Mouse (Mus musculus) liver, embryonic 15.5 days (tissue): ENCODE measurements around the gene Ttc17. TPM values are rescaled to one million over a fixed set of nuclear protein-coding genes. Genes with fewer than 3 reads are reported as not detected.
"Not testable (repeated sequence)": the region's sequence is repeated elsewhere in the genome, so short reads cannot be mapped to it uniquely, and the experiment has no call there.

Experiments
- ATAC-seq: fragments of 200-750 bp; cut with Nextera tagmentation; 2 replicates; pipeline ENCODE4 v1.8.0; 2017; ENCODE audit warnings: moderate number of reproducible peaks, mild to moderate bottlenecking, moderate library complexity; ENCODE audit not compliant: insufficient read depth
- H3K27ac ChIP-seq: fragments of 300-500 bp; sonication (generic); replicated peaks from 2 replicates; pipeline ENCODE4 v1.5.1; 2015; ENCODE audit warnings: mild to moderate bottlenecking, inconsistent platforms
- H3K27me3 ChIP-seq: fragments of 300-500 bp; sonication (generic); 2 replicates; pipeline ENCODE4 v1.6.1; 2015; ENCODE audit warnings: mild to moderate bottlenecking, inconsistent platforms
- H3K36me3 ChIP-seq: fragments of 300-500 bp; sonication (generic); replicated peaks from 2 replicates; pipeline ENCODE4 v1.6.1; 2015; ENCODE audit warnings: moderate library complexity, mild to moderate bottlenecking, inconsistent platforms
- H3K4me1 ChIP-seq: fragments of 300-500 bp; sonication (generic); replicated peaks from 2 replicates; pipeline ENCODE4 v1.6.1; 2015; ENCODE audit warnings: inconsistent platforms
- H3K4me2 ChIP-seq: fragments of 300-500 bp; sonication (generic); 2 replicates; pipeline ENCODE4 v1.6.1; 2015; ENCODE audit warnings: moderate library complexity, mild to moderate bottlenecking, inconsistent platforms
- H3K4me3 ChIP-seq: fragments of 300-500 bp; sonication (generic); replicated peaks from 2 replicates; pipeline ENCODE4 v1.5.1; 2015; ENCODE audit warnings: mild to moderate bottlenecking, inconsistent platforms
- H3K9ac ChIP-seq: fragments of 300-500 bp; sonication (generic); 2 replicates; pipeline ENCODE4 v1.6.1; 2015; ENCODE audit warnings: moderate library complexity, mild to moderate bottlenecking, inconsistent platforms
- H3K9me3 ChIP-seq: fragments of 300-500 bp; sonication (generic); replicated peaks from 2 replicates; pipeline ENCODE4 v1.6.1; 2016; ENCODE audit warnings: inconsistent platforms
- WGBS: fragments of 180-500 bp; shearing (Covaris S2); methylation state at CpG from one replicate; pipeline ENCODE4 v1.1.7; 2015; ENCODE audit warnings: mixed read lengths; ENCODE audit not compliant: insufficient replicate concordance; 5-methylcytosine and 5-hydroxymethylcytosine counted together
- polyA plus RNA-seq: library from polyadenylated mRNA; unstranded; fragments of >200 nt; fragmentation: Nextera tagmentation; extraction: Ambion mirVana; gene quantifications from 2 replicates; pipeline ENCODE4 v1.2.1, GENCODE M21; 2015

The Ttc17 gene
- polyA plus RNA-seq, 1 experiment from 2014 or later = 6.2 TPM

- peaks cover 44% of the 10 kb centered on the region for H3K4me1 ChIP-seq
- peak overlapping the region; percentile 84 for H3K4me2 ChIP-seq
- H3K36me3 ChIP-seq = no peaks in the 10 kb centered on the region
- H3K4me3 ChIP-seq = peak overlapping the region; percentile 93
- H3K27me3 ChIP-seq = no peaks in the 10 kb centered on the region
- no peak overlapping the region for H3K9ac ChIP-seq
- ATAC-seq = no peak
- H3K9me3 ChIP-seq = no peaks in the 10 kb centered on the region
- H3K27ac ChIP-seq = no peak overlapping the region
- 47% methylated on average over 10 of the region's 10 CpGs for WGBS
Measured at GRCm38 (mm10) chr2:94404512-94405240, 1.8 kb downstream of the Ttc17 start.

DNA sequence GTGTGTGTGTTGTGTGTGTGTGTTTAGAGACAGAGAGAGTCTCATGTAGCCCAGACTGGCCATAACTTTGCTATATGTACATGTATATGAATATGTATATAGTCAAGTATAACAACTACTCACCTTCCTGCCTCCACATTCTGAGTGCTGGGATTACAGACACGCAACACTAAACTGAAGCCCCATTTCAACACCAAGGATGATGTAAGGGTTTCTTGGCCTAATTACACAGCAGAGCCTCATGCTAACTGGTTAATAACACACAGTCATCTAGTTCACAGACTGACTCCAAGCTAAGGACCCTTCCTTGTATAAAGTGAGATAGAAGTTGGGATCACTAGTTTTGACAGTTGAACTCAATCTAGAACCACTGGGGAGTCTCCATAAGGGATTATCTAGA is 3.9 kb downstream of the Ttc17 start:
- Histone ChIP-seq H3K36me3 (no peaks in the 10 kb centered on the region), H3K27ac (no peak overlapping the region), H3K4me1 (peaks cover 36% of the 10 kb centered on the region), H3K9ac (no peak overlapping the region), H3K27me3 (no peaks in the 10 kb centered on the region), H3K4me3 (no peak overlapping the region), H3K4me2 (no peak overlapping the region), H3K9me3 (no peaks in the 10 kb centered on the region)
- WGBS = 78% methylated on average over 1 of the region's 1 CpGs
- ATAC-seq = no peak

- no peaks in the 10 kb centered on the region for H3K36me3 ChIP-seq
- H3K9ac ChIP-seq = no peak overlapping the region
- no peak overlapping the region for H3K4me2 ChIP-seq
- H3K4me3 ChIP-seq = no peak overlapping the region
- 68% methylated on average over 7 of the region's 7 CpGs for WGBS
- H3K27me3 ChIP-seq = no peaks in the 10 kb centered on the region
- no peaks in the 10 kb centered on the region for H3K9me3 ChIP-seq
- ATAC-seq = no peak
- no peak overlapping the region for H3K27ac ChIP-seq
- peaks cover 32% of the 10 kb centered on the region for H3K4me1 ChIP-seq
Measured at GRCm38 (mm10) chr2:94402096-94402495, 4.4 kb downstream of the Ttc17 start.

GRCm38 (mm10) chr2:94401006-94401405 is 5.5 kb downstream of the Ttc17 start:
- H3K27ac ChIP-seq = no peak overlapping the region
- no peak overlapping the region for H3K9ac ChIP-seq
- no peaks in the 10 kb centered on the region for H3K9me3 ChIP-seq
- peaks cover 31% of the 10 kb centered on the region for H3K4me1 ChIP-seq
- H3K4me3 ChIP-seq = no peak overlapping the region
- no peaks in the 10 kb centered on the region for H3K27me3 ChIP-seq
- H3K36me3 ChIP-seq = no peaks in the 10 kb centered on the region
- ATAC-seq = no peak
- H3K4me2 ChIP-seq = no peak overlapping the region
- 68% methylated on average over 3 of the region's 3 CpGs for WGBS

- H3K4me2 ChIP-seq = no peak overlapping the region
- no peaks in the 10 kb centered on the region for H3K27me3 ChIP-seq
- H3K4me3 ChIP-seq = no peak overlapping the region
- H3K9ac ChIP-seq = no peak overlapping the region
- whole genome bisulfite sequencing = 70% methylated on average over 8 of the region's 8 CpGs
- H3K9me3 ChIP-seq = no peaks in the 10 kb centered on the region
- peaks cover 15% of the 10 kb centered on the region for H3K4me1 ChIP-seq
- no peaks in the 10 kb centered on the region for H3K36me3 ChIP-seq
- ATAC-seq = no peak
- H3K27ac ChIP-seq = no peak overlapping the region
Measured at GRCm38 (mm10) chr2:94398138-94398970, 8.1 kb downstream of the Ttc17 start.

DNA sequence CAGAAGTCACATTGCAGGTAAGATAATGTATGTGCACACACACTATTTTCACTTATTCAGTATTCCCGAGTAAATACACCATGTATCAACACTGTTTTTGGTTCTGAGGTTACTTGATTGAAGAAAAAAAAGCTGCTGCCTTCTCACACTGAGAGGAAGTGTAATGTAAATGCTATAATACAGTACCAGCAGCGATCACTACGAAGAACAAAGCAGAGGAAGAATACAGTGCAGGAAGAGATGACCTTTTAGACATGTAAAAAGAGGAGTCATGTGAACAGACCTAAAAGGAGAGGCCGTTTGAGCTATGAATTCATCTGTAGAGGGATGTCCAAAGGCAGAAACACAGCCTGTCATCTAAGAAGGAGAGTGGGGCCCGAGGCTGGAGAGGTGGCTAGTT is 9.0 kb downstream of the Ttc17 start:
- no peaks in the 10 kb centered on the region for H3K27me3 ChIP-seq
- H3K9ac ChIP-seq = no peak overlapping the region
- no peak overlapping the region for H3K4me2 ChIP-seq
- no peaks in the 10 kb centered on the region for H3K36me3 ChIP-seq
- WGBS = 65% methylated on average over 5 of the region's 5 CpGs
- no peak overlapping the region for H3K4me3 ChIP-seq
- no peak overlapping the region for H3K27ac ChIP-seq
- peaks cover 6% of the 10 kb centered on the region; the same call in 1 of the 2 replicates for H3K4me1 ChIP-seq
- no peak for ATAC-seq
- H3K9me3 ChIP-seq = no peaks in the 10 kb centered on the region

GRCm38 (mm10) chr2:94396325-94396724 is 10.2 kb downstream of the Ttc17 start:
- no peak overlapping the region for H3K4me3 ChIP-seq
- H3K4me2 ChIP-seq = no peak overlapping the region
- peaks cover 3% of the 10 kb centered on the region; the same call in 1 of the 2 replicates for H3K4me1 ChIP-seq
- no peak overlapping the region for H3K27ac ChIP-seq
- WGBS = 73% methylated on average over 5 of the region's 5 CpGs
- no peak for ATAC-seq
- no peak overlapping the region for H3K9ac ChIP-seq
- no peaks in the 10 kb centered on the region for H3K36me3 ChIP-seq
- no peaks in the 10 kb centered on the region for H3K27me3 ChIP-seq
- no peaks in the 10 kb centered on the region for H3K9me3 ChIP-seq

GRCm38 (mm10) chr2:94391127-94391526 is 15.4 kb downstream of the Ttc17 start:
- H3K36me3 ChIP-seq, H3K27me3 ChIP-seq, H3K4me3 ChIP-seq, H3K9me3 ChIP-seq, H3K27ac ChIP-seq, H3K9ac ChIP-seq, ATAC-seq, H3K4me2 ChIP-seq, H3K4me1 ChIP-seq: not testable (repeated sequence)
- WGBS = 84% methylated on average over 12 of the region's 12 CpGs

DNA sequence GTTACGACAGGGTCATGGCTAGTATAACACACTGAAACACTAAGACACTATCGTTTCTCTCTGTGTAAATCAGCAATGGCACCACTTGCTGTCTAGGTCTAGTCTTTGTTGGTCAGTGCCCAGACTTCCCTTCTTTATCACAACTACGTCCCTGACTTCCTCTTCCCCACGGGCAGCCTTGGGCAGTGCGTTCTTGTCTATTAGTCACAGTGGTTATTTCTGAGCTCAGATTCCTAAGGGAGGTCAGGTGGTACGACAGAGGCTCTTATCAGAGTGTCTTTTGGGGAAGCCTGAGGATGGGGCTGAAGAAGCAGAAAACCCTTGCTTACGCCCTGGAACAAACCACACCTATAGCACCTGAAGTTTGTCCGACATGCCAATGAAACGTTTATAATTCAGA is 17.5 kb downstream of the Ttc17 start:
- H3K27me3 ChIP-seq = no peaks in the 10 kb centered on the region
- H3K9me3 ChIP-seq = no peaks in the 10 kb centered on the region
- peaks cover 5% of the 10 kb centered on the region; the same call in 1 of the 2 replicates for H3K36me3 ChIP-seq
- no peak overlapping the region for H3K4me3 ChIP-seq
- H3K4me2 ChIP-seq = no peak overlapping the region
- 39% methylated on average over 9 of the region's 9 CpGs for WGBS
- no peak overlapping the region for H3K27ac ChIP-seq
- no peak overlapping the region for H3K9ac ChIP-seq
- no peak for ATAC-seq
- peaks cover 3% of the 10 kb centered on the region; the same call in 1 of the 2 replicates for H3K4me1 ChIP-seq

DNA sequence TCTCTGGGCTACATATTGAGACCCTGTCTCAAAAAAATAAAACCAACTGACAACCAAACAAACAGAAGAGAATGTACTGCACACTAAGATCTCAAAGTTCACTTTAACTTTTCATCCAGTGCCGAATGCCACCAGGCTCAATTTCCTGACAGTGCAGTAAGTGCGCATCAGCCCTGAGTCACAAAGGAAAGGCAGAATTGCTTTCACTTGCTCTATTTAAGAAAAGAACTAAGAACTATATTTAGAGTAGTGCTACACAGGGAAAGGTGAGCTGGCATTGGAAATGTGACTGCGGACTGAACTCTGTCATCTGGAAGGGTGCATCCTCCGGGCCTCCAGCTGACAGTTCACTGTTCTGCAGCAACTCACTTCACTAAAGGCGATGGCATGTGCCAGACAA is 18.6 kb downstream of the Ttc17 start:
- peaks cover 3% of the 10 kb centered on the region; the same call in 1 of the 2 replicates for H3K4me1 ChIP-seq
- no peak overlapping the region for H3K4me2 ChIP-seq
- ATAC-seq = no peak
- H3K4me3 ChIP-seq = no peak overlapping the region
- WGBS = 86% methylated on average over 5 of the region's 5 CpGs
- H3K9ac ChIP-seq = no peak overlapping the region
- no peak overlapping the region for H3K27ac ChIP-seq
- peaks cover 14% of the 10 kb centered on the region for H3K36me3 ChIP-seq
- no peaks in the 10 kb centered on the region for H3K27me3 ChIP-seq
- H3K9me3 ChIP-seq = no peaks in the 10 kb centered on the region

- not testable (repeated sequence) for ATAC-seq, H3K27me3 ChIP-seq, H3K4me1 ChIP-seq, H3K9ac ChIP-seq, H3K9me3 ChIP-seq, H3K4me3 ChIP-seq, H3K27ac ChIP-seq, H3K4me2 ChIP-seq
- WGBS = 88% methylated on average over 10 of the region's 10 CpGs
- H3K36me3 ChIP-seq = peaks cover 16% of the 10 kb centered on the region
Measured at GRCm38 (mm10) chr2:94384483-94384882, 22.0 kb downstream of the Ttc17 start.
